Mouse (Mus musculus) frontal cortex, postnatal 25 days (tissue): Measurements from ENCODE around the gene Fam205a3.
"Not testable (repeated sequence)": the region's sequence is repeated elsewhere in the genome, so short reads cannot be mapped to it uniquely, and the experiment has no call there.

ENCODE experiments used
- DNase-seq, 2 experiments: peaks; one replicate each; pipeline ENCODE4 v3.0.0; 2022; ENCODE audit warnings: low spot score in 2 of 2

The Fam205a3 gene

DNA sequence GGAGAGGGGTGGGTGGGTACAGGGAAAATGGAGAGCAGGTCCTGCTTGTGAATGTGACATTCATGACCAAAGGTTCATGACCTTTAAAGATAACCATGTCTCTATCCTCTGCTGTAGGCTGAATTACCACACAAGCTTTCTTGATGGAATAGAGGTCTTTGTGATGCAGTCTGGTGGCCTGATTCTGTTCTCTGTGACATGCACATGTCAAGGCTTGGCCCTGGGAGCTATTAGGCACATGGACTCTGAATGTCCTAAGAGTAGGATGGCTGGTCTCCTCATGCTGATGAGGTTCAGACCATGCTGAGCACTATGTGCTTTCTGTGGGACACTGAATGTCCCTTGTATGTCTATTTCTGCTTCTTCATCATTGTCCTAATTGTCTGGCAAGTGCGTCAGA is at the start of gene Fam205a3:
Gene Fam205a3 (plus strand): TSS at position 301 of the 400 bp plus-strand sequence.
- not testable (repeated sequence) for DNase-seq

DNA sequence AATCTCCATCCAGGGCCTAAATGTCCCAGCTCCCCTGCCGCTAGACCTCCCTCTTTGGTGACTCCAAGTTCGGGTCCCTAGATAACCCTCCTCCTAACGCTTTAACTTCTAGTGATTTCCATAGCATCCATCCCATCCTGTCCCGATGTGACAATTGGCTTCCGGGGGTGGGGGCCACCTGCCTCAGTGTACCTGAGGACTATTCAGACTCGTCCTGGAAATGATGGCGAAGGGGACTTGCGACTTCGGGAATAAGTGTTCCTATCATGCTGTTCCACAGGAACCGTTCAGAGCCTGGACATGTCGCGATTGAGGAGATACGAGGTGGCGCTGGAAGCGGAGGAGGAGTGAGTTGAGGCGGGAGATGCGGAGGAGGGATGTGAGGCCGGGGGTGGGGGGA is 24.2 kb upstream of the Fam205a3 start, which contains the start of gene Gm21953:
Gene Gm21953 (plus strand): TSS at position 301 of the 400 bp plus-strand sequence.
- DNase-seq, result not testable (repeated sequence)
